Mouse (Mus musculus) stomach, postnatal 0 days (tissue): ENCODE data around the gene Pdap1.

Experiments used
- CTCF ChIP-seq: IDR thresholded peaks from 2 replicates; pipeline ENCODE4 v1.5.1; 2016; ENCODE audit warnings: antibody characterized with exemption, low read depth, mild to moderate bottlenecking, moderate library complexity
- EP300 ChIP-seq: optimal IDR thresholded peaks from 2 replicates; pipeline ENCODE3; 2016; ENCODE audit warnings: antibody characterized with exemption

DNA sequence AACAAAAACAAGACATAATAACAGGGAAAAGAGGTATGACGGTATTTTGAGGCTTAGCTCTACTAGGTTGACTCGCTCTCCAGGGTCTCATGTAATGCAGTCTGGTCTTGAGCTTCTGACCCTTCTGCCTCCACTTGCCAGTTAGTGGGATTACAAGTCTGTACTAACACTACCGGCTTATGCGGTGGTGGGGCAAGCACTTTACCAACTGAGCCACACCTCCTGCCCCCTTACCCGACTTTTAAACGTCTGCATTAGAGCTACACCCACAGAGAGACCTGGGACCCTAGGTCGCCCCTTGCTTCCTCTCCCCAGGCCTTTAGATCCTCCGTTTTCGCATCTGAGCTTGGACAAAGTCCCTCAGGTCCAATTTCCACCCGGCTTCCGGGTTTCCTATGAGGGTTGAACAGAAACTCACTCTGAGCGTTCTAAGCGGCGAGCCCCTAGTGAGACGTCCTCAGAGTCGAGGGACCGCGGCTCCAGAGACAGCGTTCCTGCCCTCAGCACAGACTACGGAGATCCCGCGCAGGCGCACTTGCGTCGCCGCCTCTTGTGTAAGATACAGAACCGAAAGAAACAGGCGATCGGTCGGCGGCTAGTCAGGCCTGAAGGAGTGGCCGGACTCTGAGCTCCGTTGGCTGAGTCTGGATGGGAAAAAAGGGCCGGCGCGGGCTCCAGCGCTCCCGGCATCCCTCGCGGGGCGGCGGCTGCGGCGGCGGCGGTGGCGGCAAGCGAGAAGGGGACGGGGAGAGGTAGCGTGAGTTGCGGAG, 26.7 kb upstream of the Pdap1 start, which contains the start of the genes Ptcd1 and Cpsf4:
- TF ChIP-seq EP300 (no peak), CTCF (no peak)
